Mouse (Mus musculus): Measurements from ENCODE around the gene Tgm6. TPM values are rescaled to one million over a fixed set of nuclear protein-coding genes. Genes with fewer than 3 reads are reported as not detected.
A peak's percentile ranks its signal among the peaks of the same experiment; 100 is the strongest.

Tgm6 gene
- polyA plus RNA-seq, 1 experiment from 2014 or later = not detected

DNA sequence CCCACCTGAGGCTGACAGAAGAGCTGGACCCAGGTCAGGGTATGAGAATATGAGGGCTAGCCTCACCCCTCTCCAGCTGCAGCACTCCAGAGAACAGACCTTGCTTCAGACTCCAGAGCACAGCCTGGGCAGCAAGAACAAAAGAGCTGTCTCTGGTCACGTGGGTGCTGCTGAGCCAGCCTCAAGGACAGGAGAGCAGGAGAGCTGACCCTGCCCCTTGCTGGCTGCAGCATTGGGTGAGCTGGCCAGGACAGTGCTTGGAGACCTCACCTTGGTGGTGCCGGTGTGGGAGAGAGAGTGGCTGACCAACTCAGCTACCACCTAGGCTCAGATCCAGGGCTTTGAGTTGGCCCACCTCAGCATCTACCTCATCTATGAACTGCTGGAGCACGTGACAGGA, 43.0 kb downstream of the Tgm6 start:
- Histone ChIP-seq H3K27ac (no peak overlapping the region), H3K36me3 (no peaks in the 10 kb centered on the region), H3K4me1 (no peaks in the 10 kb centered on the region), H3K27me3 (replicated peaks) (no peaks in the 10 kb centered on the region), H3K4me3 (replicated peaks) (no peak overlapping the region), H3K9ac (no peak overlapping the region), H3K9me3 (no peaks in the 10 kb centered on the region), H3K4me2 (no peak overlapping the region)
- WGBS = 76% methylated on average over 3 of the region's 3 CpGs
- ATAC-seq (ENCODE audit: insufficient read depth, low FRiP score, low read depth) = no peak

DNA sequence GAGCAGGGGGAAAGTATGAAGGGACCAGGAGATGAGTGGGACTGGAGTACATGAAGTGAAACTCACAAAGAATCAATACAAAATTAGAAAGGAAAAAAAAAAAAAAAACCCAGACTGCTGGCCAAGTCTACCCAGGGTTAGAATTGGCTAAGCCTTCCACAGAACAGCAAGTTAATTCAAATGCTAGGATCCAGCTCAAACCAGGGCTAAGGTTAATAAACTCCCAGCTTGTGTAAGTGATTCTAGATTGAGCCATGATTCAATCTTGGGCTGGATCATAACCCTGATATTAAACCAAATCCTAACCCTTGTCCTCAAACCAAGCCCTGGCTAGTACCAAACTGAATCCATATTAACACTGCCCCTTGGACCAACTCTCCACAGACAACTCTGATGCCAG, 43.6 kb downstream of the Tgm6 start:
- H3K36me3 ChIP-seq = no peaks in the 10 kb centered on the region
- H3K4me3 ChIP-seq (replicated peaks) = no peak overlapping the region
- no peaks in the 10 kb centered on the region for H3K27me3 ChIP-seq (replicated peaks)
- H3K27ac ChIP-seq = no peak overlapping the region
- H3K9ac ChIP-seq = no peak overlapping the region
- no peaks in the 10 kb centered on the region for H3K9me3 ChIP-seq
- H3K4me1 ChIP-seq = no peaks in the 10 kb centered on the region
- ATAC-seq (ENCODE audit: insufficient read depth, low FRiP score, low read depth) = no peak
- no peak overlapping the region for H3K4me2 ChIP-seq

DNA sequence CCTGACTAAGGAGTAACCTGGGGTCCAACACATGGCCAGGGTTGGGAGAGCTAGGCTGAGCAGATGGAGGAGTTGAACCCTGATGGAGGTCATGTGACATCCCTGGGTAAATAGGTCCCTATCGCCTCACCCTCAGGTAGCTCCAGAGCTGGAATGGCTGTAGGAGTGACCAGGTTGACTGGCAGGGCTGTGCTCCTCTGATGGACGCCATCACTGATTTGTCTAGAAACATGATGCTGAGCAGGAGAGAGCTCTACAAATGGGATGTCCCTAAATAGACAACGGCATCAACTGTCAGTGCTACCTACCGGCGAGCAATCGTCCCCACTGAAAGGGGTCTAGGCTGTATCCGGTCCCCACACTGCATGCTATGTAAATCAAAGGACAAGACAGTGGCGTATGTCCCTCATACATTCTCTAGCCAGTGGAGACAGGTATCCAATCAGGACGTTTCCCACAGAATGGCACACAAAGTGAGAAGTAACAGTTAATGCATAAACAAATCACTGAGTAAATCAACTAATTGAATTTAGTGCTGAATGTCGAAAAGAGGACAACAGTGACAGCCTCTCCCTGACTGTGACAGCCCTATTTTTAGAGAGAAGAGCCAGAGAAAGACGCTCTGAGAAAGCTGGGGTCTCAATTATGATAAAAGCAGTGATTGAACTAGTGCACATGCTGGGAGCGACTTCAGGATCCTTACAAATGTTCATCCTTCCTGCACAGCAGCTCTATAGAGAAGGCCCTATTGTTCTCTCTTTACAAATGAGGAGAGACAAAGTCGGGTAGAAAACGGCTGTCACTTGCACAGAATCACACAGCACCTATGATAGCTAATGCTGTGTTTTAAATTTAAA, 45.2 kb downstream of the Tgm6 start:
- Histone ChIP-seq H3K27me3 (replicated peaks) (no peaks in the 10 kb centered on the region), H3K4me1 (no peaks in the 10 kb centered on the region), H3K27ac (no peak overlapping the region), H3K9me3 (no peaks in the 10 kb centered on the region), H3K36me3 (no peaks in the 10 kb centered on the region), H3K9ac (no peak overlapping the region), H3K4me2 (no peak overlapping the region), H3K4me3 (replicated peaks) (no peak overlapping the region)
- ATAC-seq (ENCODE audit: insufficient read depth, low FRiP score, low read depth) = no peak
- 72% methylated on average over 14 of the region's 14 CpGs for WGBS

DNA sequence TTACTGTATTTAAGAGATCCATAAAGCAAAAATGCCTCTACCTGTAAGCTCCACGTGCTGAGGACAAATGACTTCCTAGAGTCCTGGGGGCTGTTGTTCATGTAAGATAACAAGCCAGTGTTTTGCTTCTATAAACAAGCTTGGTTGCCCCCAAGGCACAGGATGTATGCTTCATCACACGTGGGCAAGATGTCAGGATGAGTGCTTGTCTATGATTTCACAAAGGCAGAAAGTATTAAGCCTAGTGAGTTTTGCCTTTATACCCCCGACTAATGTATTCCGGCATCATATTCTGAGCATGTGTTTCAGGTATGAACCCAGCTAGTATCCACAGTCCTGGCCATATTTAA, 45.8 kb downstream of the Tgm6 start:
- no peak overlapping the region for H3K4me3 ChIP-seq (replicated peaks)
- H3K9ac ChIP-seq = no peak overlapping the region
- H3K4me1 ChIP-seq = no peaks in the 10 kb centered on the region
- no peaks in the 10 kb centered on the region for H3K36me3 ChIP-seq
- H3K27ac ChIP-seq = no peak overlapping the region
- H3K27me3 ChIP-seq (replicated peaks) = no peaks in the 10 kb centered on the region
- WGBS = 50% methylated on average over 4 of the region's 4 CpGs
- no peak for ATAC-seq (ENCODE audit: insufficient read depth, low FRiP score, low read depth)
- no peak overlapping the region for H3K4me2 ChIP-seq
- no peaks in the 10 kb centered on the region for H3K9me3 ChIP-seq

DNA sequence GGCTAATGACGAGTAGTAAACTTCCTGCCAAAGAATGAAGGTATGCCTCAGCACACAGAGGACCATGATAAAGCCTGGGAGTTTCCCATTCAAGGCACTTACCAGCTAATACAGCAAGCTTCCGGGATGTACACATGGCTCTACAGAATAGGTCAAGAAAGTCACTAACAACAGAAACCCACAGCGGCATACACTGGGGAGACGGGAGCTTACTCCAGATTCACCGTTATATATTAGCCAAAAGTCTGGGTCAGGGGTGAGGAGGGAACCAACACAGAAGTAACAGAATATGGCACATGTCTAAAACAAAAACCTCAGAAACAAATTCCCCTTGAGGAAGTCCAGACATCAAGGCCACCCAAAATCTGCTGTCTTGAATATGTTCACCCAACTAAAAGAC, 50.5 kb downstream of the Tgm6 start:
- no peaks in the 10 kb centered on the region for H3K27me3 ChIP-seq (replicated peaks)
- H3K9me3 ChIP-seq = no peaks in the 10 kb centered on the region
- no peak overlapping the region for H3K27ac ChIP-seq
- no peak overlapping the region for H3K9ac ChIP-seq
- H3K36me3 ChIP-seq = no peaks in the 10 kb centered on the region
- no peak overlapping the region for H3K4me3 ChIP-seq (replicated peaks)
- WGBS = 67% methylated on average over 5 of the region's 5 CpGs
- H3K4me2 ChIP-seq = no peak overlapping the region
- H3K4me1 ChIP-seq = no peaks in the 10 kb centered on the region
- ATAC-seq (ENCODE audit: insufficient read depth, low FRiP score, low read depth) = no peak

DNA sequence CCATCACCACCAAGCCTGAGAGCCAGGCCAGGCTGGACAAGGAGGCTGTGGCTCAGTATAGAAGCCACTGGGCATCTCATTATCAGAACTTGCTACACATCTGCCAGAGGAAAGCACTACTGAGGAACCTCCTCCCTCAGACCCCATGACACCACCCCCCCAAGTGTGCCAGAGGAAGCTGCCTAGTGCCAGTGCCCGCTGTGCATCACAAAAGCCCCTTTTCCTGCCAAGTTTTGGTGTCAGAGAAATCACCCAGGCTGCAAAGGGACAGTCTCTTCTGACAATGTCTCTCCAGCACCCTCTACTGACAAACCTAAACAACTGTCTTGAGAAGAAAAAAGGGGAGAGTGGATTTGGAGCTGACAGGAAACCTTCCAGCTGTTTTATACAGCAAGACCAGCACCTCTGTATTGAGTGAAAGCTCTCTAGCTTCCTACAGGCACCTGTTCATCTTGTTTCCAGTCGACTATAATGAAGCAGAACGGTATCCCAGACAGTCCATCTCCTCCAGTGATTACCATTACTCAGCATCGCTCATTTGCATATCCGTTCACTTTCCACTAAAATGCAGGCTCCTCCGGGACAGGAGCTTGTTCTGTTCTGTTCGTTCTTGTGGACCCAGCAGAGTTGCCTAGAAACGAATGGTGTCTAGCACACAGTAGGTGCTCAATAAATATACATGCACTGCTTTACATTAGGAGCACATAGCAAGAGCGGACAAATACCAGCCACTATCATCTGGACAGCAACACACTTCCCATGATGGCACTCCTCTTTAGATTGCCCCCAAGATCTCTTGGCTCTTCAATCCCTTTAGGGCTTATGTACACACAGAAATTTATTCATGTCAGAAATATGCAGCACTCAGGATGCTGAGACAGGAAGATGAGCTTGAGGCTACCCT, 54.3 kb downstream of the Tgm6 start:
- 70% methylated on average over 9 of the region's 9 CpGs for WGBS
- Histone ChIP-seq H3K4me2 (no peak overlapping the region), H3K27ac (no peak overlapping the region), H3K27me3 (replicated peaks) (no peaks in the 10 kb centered on the region), H3K9me3 (no peaks in the 10 kb centered on the region), H3K4me3 (replicated peaks) (no peak overlapping the region), H3K9ac (no peak overlapping the region), H3K36me3 (peaks cover 11% of the 10 kb centered on the region), H3K4me1 (no peaks in the 10 kb centered on the region)
- ATAC-seq (ENCODE audit: insufficient read depth, low FRiP score, low read depth) = no peak

DNA sequence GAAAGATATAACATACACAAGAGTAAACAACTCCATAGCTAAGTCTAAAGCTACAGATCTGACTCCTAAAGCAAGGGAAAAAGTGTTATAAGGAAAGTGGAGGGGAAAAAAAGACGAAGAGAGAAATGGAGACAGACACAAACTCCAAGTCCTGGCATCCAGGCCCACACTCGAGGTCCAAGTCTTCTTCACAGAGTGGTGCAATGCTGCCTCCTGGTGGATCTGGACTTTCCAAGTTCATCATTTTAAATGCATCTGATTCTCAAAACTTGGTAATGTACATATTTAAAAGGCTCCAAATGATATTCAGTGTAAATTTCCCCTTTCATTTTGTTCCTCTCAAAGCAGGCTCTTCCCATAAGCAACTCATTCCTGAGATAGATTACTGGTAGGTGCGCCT, 55.6 kb downstream of the Tgm6 start:
- Histone ChIP-seq H3K9ac (no peak overlapping the region), H3K4me3 (replicated peaks) (no peak overlapping the region), H3K36me3 (peaks cover 24% of the 10 kb centered on the region), H3K4me2 (no peak overlapping the region), H3K27ac (no peak overlapping the region), H3K4me1 (no peaks in the 10 kb centered on the region), H3K9me3 (no peaks in the 10 kb centered on the region), H3K27me3 (replicated peaks) (no peaks in the 10 kb centered on the region)
- WGBS = 47% methylated on average over 3 of the region's 3 CpGs
- no peak for ATAC-seq (ENCODE audit: insufficient read depth, low FRiP score, low read depth)

DNA sequence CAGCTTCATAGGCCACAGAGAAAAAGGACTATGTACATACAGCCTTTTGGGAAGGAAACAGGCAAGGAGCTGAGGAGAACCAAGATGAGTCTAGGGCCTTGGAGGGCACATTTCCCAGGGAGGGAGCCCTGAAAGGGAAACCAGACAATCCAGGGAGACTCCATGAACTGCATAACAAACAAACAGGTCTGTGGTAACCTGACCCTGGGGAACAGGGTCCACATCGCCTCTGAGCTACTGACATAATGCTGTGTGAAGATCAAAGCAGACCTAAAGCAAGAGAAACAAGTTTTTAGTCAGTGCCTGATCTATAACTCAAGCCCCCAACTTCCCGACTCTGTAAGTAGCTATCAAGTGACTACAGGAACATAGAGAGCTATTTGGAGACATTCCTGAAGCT, 59.5 kb downstream of the Tgm6 start:
- Histone ChIP-seq H3K9ac (no peak overlapping the region), H3K36me3 (peaks cover 49% of the 10 kb centered on the region), H3K9me3 (no peaks in the 10 kb centered on the region), H3K4me2 (no peak overlapping the region), H3K4me3 (replicated peaks) (no peak overlapping the region), H3K4me1 (peaks cover 3% of the 10 kb centered on the region; the same call in 1 of the 2 replicates), H3K27ac (no peak overlapping the region), H3K27me3 (replicated peaks) (no peaks in the 10 kb centered on the region)
- no peak for ATAC-seq (ENCODE audit: insufficient read depth, low FRiP score, low read depth)
- WGBS = 65% methylated on average over 2 of the region's 2 CpGs

DNA sequence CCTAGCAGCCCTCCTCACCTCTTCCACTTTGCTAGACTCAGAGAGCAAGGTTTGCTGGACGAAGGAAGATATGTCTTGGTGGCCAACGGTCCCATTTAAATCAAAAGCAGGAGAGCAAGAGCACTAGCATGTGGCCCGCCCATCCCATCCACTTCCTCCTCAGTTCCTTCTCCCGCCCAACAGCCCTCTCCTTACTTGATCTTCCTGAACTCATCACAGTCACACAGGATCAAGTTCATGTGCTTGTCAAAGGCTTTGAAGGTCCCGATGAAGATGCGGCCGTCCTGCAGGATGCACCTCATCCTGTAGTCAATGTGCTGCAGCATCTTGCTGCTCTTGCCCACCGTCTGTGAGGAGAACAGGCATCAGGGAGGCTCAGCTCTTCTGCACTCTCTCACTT, 64.6 kb downstream of the Tgm6 start:
- Histone ChIP-seq H3K4me1 (peaks cover 16% of the 10 kb centered on the region), H3K9me3 (no peaks in the 10 kb centered on the region), H3K27ac (no peak overlapping the region), H3K4me2 (peak overlapping the region; percentile 73), H3K9ac (no peak overlapping the region), H3K4me3 (replicated peaks) (no peak overlapping the region), H3K27me3 (replicated peaks) (no peaks in the 10 kb centered on the region), H3K36me3 (peaks cover 35% of the 10 kb centered on the region)
- ATAC-seq (ENCODE audit: insufficient read depth, low FRiP score, low read depth) = no peak
- 69% methylated on average over 8 of the region's 8 CpGs for WGBS

DNA sequence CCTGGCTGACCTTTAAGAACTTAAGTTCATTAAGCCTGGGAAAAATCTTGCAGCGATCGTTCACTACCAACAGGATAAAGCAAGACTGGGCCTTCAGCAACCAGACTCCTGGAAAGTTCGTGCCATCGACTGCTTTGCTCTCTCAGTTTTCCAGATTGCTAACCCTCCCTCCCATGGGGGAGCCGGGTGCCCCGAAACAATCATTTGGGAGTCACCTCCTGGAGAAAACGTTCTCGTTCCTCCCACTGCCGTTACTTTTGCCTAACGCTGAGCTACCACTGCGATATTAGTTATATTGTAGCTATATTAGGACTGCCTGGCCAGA, 66.1 kb downstream of the Tgm6 start:
- H3K4me2 ChIP-seq = peak overlapping the region; percentile 73
- peaks cover 20% of the 10 kb centered on the region for H3K36me3 ChIP-seq
- H3K27ac ChIP-seq = peak overlapping the region; percentile 93
- H3K4me3 ChIP-seq (replicated peaks) = peak overlapping the region; percentile 77
- peaks cover 16% of the 10 kb centered on the region for H3K4me1 ChIP-seq
- no peaks in the 10 kb centered on the region for H3K9me3 ChIP-seq
- H3K9ac ChIP-seq = peak overlapping the region; percentile 90
- under 1% methylated on average over 11 of the region's 11 CpGs for WGBS
- ATAC-seq (ENCODE audit: insufficient read depth, low FRiP score, low read depth) = 0 out of 2 replicates have a peak, but pooled peaks have one; percentile 3
- H3K27me3 ChIP-seq (replicated peaks) = no peaks in the 10 kb centered on the region

DNA sequence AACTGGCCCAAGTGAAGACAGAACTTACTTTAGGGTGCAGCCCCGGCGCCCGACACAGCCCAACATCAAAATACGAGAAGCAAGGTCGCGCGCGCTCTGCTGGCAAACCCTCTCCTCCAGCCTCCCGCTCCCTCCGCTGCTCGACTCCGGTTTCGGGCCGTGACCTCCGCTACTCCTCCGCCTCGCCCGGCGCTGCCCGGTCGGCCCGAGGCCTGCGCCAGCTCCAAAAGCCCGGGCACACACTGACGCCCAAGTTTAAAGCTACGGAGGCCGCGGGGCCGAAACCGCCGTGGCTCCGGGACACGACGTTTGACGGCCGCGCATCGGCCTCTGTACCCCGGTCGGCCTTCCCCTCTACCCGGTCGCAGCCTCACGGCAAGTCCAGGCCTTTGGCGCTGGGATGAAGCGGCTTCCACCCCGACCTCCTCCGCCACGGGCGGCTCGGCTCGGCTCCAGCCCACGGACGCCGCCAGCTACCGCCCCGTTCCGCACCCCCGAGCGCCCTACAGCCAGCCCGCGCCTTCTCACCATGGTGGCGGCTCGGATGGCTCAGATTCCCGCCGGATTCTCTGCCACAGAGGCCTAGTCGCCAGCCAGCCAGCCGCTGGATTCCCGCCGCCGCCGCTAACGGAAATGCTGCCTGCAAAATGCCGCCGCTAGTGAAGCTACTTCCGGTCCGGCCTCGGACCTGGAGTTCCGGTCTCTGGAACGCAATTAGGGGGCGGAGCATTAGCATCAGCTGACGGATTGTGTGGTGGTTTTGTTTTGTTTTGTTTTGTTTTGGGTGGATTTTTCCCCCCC, 66.7 kb downstream of the Tgm6 start, which contains the start of gene Snrpb:
TSS of gene Snrpb (minus strand) at position 698 of the 801 bp plus-strand sequence.
- peak; percentile 86 for ATAC-seq (ENCODE audit: insufficient read depth, low FRiP score, low read depth)
- peak within 1 kb of the TSS; percentile 90 for H3K9ac ChIP-seq
- H3K27ac ChIP-seq = peak within 1 kb of the TSS; percentile 93
- under 1% methylated on average over 80 of the region's 81 CpGs for WGBS
- H3K4me2 ChIP-seq = peak within 1 kb of the TSS; percentile 73
- no peaks in the 10 kb centered on the region for H3K27me3 ChIP-seq (replicated peaks)
- H3K36me3 ChIP-seq = peaks cover 14% of the 10 kb centered on the region
- peaks cover 16% of the 10 kb centered on the region for H3K4me1 ChIP-seq
- H3K9me3 ChIP-seq = no peaks in the 10 kb centered on the region
- H3K4me3 ChIP-seq (replicated peaks) = peak within 1 kb of the TSS; percentile 77

Data from stomach, embryonic 15.5 days (tissue).